In the genomic region with DNA sequence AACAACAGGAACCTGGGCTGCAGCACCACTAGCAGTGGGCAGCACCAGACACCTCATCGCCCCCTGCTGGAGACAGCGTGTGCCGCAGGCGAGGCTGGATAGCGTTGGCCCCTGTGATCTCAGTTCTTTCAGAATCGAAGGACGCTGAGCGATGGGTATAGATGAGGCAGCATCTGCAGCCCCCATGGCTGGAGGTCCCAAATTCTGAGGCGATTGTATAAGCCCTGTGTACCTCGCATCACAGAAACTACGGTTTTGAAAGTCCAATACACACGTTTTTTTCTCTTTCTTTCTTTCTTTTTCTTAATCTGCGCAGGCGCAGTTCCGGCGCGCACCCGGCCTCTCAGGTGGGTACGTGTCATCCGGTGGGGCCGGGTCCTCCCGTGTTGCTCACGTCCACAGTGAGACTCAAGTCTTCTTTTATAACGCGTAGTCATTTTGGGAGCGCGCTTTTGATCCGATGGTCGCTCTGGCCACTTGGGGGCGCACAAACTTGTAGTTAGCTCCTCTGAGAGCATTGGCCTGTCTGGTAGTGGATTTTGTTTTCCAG, we compare ENCODE assay signal across 7 mouse cellular contexts.
DNase-seq lines count a peak whose midpoint lies in the region; ATAC-seq and TF ChIP-seq lines count a peak whose summit lies in the region.

No protein-coding gene starts in this region.

- peak overlapping the region; percentile 28; the same call in 1 of the 2 replicates for H3K9ac ChIP-seq in intestine, postnatal 0 days (ENCODE audit: low read depth, low read length)
- H3K9ac ChIP-seq in midbrain, embryonic 12.5 days (replicated peaks), result peak overlapping the region; percentile 54

- DNase-seq in adrenal gland, adult 2 months, result peak; percentile 88
- peak; percentile 87 for DNase-seq in embryo, embryonic 11.5 days (ENCODE audit: low read depth, low spot score)
- DNase-seq in gastrocnemius, postnatal 4 days (ENCODE audit: low spot score in 2 of 2), result peak; percentile 53 to 79
- peak; percentile 93 for DNase-seq in left cerebral cortex, postnatal 4 days

- no peak overlapping the region for H3K27ac ChIP-seq in intestine, postnatal 0 days (ENCODE audit: low read depth, low read length)
- H3K27ac ChIP-seq in midbrain, embryonic 12.5 days (replicated peaks), result peak overlapping the region; percentile 70
- H3K27ac ChIP-seq in small intestine, adult 2 months (ENCODE audit: insufficient read depth, low read depth, low read length), result no peak overlapping the region

- under 1% methylated on average over 30 of the region's 30 CpGs for WGBS in intestine, postnatal 0 days
- under 1% methylated on average over 30 of the region's 30 CpGs for WGBS in midbrain, embryonic 12.5 days
- under 1% methylated on average over 30 of the region's 30 CpGs for WGBS in small intestine, adult 2 months

- intact Hi-C loops in left cerebral cortex, postnatal 4 days (cut with DNase I), result no loop called here

- TF ChIP-seq CTCF in intestine, postnatal 0 days (IDR thresholded peaks at IDR 0.05; ENCODE audit: low read depth), result peak; percentile 94
- peak; percentile 93 for TF ChIP-seq CTCF in small intestine, adult 2 months (IDR thresholded peaks at IDR 0.05; ENCODE audit: extremely low read depth, insufficient read length, insufficient replicate concordance, low read depth, low read length)

- TF ChIP-seq POLR2A in small intestine, adult 2 months (IDR thresholded peaks at IDR 0.05; ENCODE audit: low read depth, low read length), result no peak

- peak overlapping the region; percentile 55 for H3K4me3 ChIP-seq in intestine, postnatal 0 days (ENCODE audit: low read depth, low read length)
- H3K4me3 ChIP-seq in midbrain, embryonic 12.5 days, result peak overlapping the region; percentile 52
- H3K4me3 ChIP-seq in small intestine, adult 2 months (ENCODE audit: low read depth, low read length), result peak overlapping the region; percentile 63

- no peaks in the 10 kb centered on the region for H3K9me3 ChIP-seq in intestine, postnatal 0 days (ENCODE audit: control insufficient read depth)
- no peaks in the 10 kb centered on the region for H3K9me3 ChIP-seq in midbrain, embryonic 12.5 days

- no peaks in the 10 kb centered on the region for H3K27me3 ChIP-seq in intestine, postnatal 0 days (replicated peaks; ENCODE audit: control insufficient read depth, insufficient read depth, low read length)
- H3K27me3 ChIP-seq in midbrain, embryonic 12.5 days, result no peaks in the 10 kb centered on the region
- no peaks in the 10 kb centered on the region; the same call in 1 of the 2 replicates for H3K27me3 ChIP-seq in small intestine, adult 2 months (ENCODE audit: control insufficient read depth, insufficient read depth, low read length)

- no peaks in the 10 kb centered on the region for H3K36me3 ChIP-seq in intestine, postnatal 0 days (ENCODE audit: control insufficient read depth, insufficient read depth)
- H3K36me3 ChIP-seq in midbrain, embryonic 12.5 days, result no peaks in the 10 kb centered on the region
- no peaks in the 10 kb centered on the region for H3K36me3 ChIP-seq in small intestine, adult 2 months (ENCODE audit: control insufficient read depth, insufficient read depth, low read length)

- H3K4me1 ChIP-seq in intestine, postnatal 0 days (replicated peaks; ENCODE audit: control insufficient read depth, insufficient read depth, low read length), result no peaks in the 10 kb centered on the region
- H3K4me1 ChIP-seq in midbrain, embryonic 12.5 days, result no peaks in the 10 kb centered on the region
- H3K4me1 ChIP-seq in small intestine, adult 2 months (ENCODE audit: control insufficient read depth, insufficient read depth, insufficient read length, low read length), result no peaks in the 10 kb centered on the region

- ATAC-seq in intestine, postnatal 0 days, result peak; percentile 90
- peak; percentile 96 for ATAC-seq in midbrain, embryonic 12.5 days (ENCODE audit: low FRiP score, low read depth)

- H3K4me2 ChIP-seq in intestine, postnatal 0 days (replicated peaks; ENCODE audit: low read depth), result peak overlapping the region; percentile 75
- peak overlapping the region; percentile 61 for H3K4me2 ChIP-seq in midbrain, embryonic 12.5 days (replicated peaks)
